Mouse (Mus musculus) frontal cortex, adult 2 months (tissue): Measurements from ENCODE around the gene Tfap2a. TPM values are rescaled to one million over a fixed set of nuclear protein-coding genes. Genes with fewer than 3 reads are reported as not detected.

ENCODE experiments used
- DNase-seq, 2 experiments: peaks; one replicate each; pipeline ENCODE4 v3.0.0; 2022; ENCODE audit warnings: low spot score in 1 of 2; ENCODE audit errors: extremely low spot score in 1 of 2
- polyA plus RNA-seq: library from polyadenylated mRNA; depleted of rRNA; stranded (reverse); fragments of >200 nt; gene quantifications from 2 replicates; pipeline ENCODE4 v1.2.3, GENCODE M21; 2012; rRNA removed

The Tfap2a gene
- 0.38 and 0.55 TPM in 2 replicates for polyA plus RNA-seq

- DNase-seq, result no peak
Measured at GRCm38 (mm10) chr13:40738196-40738880, at the start of gene Tfap2a. Gene Tfap2a, minus strand, starts transcription at chr13:40738376.

- peak in 1 of 2 experiments; percentile 80 for DNase-seq
Measured at GRCm38 (mm10) chr13:40784202-40784771, 46.1 kb upstream of the Tfap2a start.

GRCm38 (mm10) chr13:40757995-40758394 lies 19.8 kb upstream of the Tfap2a start:
- DNase-seq, result peak in 1 of 2 experiments; percentile 73

- no peak for DNase-seq
Measured at GRCm38 (mm10) chr13:40756356-40756755, 18.2 kb upstream of the Tfap2a start.

- no peak for DNase-seq
Measured at GRCm38 (mm10) chr13:40754091-40754490, 15.9 kb upstream of the Tfap2a start.

GRCm38 (mm10) chr13:40751889-40752288 lies 13.7 kb upstream of the Tfap2a start:
- no peak for DNase-seq

- no peak for DNase-seq
Measured at GRCm38 (mm10) chr13:40749603-40749905, 11.4 kb upstream of the Tfap2a start.

- peak in 1 of 2 experiments; percentile 61 for DNase-seq
Measured at GRCm38 (mm10) chr13:40748785-40749602, 10.8 kb upstream of the Tfap2a start.

GRCm38 (mm10) chr13:40744111-40744805 lies 6.1 kb upstream of the Tfap2a start:
- no peak for DNase-seq

GRCm38 (mm10) chr13:40743221-40743620 lies 5.0 kb upstream of the Tfap2a start:
- DNase-seq, result no peak

- no peak for DNase-seq
Measured at GRCm38 (mm10) chr13:40741841-40742550, 3.8 kb upstream of the Tfap2a start.

- DNase-seq, result no peak
Measured at GRCm38 (mm10) chr13:40741436-40741835, 3.3 kb upstream of the Tfap2a start.

GRCm38 (mm10) chr13:40740727-40741360 lies 2.7 kb upstream of the Tfap2a start:
- no peak for DNase-seq

GRCm38 (mm10) chr13:40739901-40740300 lies 1.7 kb upstream of the Tfap2a start:
- no peak for DNase-seq

- DNase-seq, result no peak
Measured at GRCm38 (mm10) chr13:40739121-40739650, 1.0 kb upstream of the Tfap2a start.

- no peak for DNase-seq
Measured at GRCm38 (mm10) chr13:40737761-40738160, 415 bp downstream of the Tfap2a start.

GRCm38 (mm10) chr13:40737099-40737498 lies 1.1 kb downstream of the Tfap2a start:
- no peak for DNase-seq

GRCm38 (mm10) chr13:40736107-40736780 lies 1.9 kb downstream of the Tfap2a start:
- no peak for DNase-seq
